Mouse (Mus musculus) heart, adult 2 months (tissue): ENCODE data around the gene Cggbp1.

ENCODE experiments used
- CTCF ChIP-seq: fragments of 200-600 bp; IDR thresholded peaks from 2 replicates; pipeline ENCODE4 v1.8.1; 2022; ENCODE audit warnings: antibody characterized with exemption, mild to moderate bottlenecking, moderate library complexity
- EP300 ChIP-seq: fragments of 200-500 bp; IDR thresholded peaks from 2 replicates; pipeline ENCODE4 v1.6.1; 2011; ENCODE audit warnings: low read depth, low read length, control low read depth; ENCODE audit not compliant: insufficient read depth
- POLR2A ChIP-seq: fragments of 200-500 bp; IDR thresholded peaks from 2 replicates; pipeline ENCODE4 v1.6.1; 2011; ENCODE audit warnings: mild to moderate bottlenecking, low read depth, low read length, control low read depth; ENCODE audit not compliant: insufficient read depth

- no peak for TF ChIP-seq CTCF
- TF ChIP-seq POLR2A = no peak
- TF ChIP-seq EP300 = no peak
These were observed 25.5 kb downstream of the Cggbp1 start for GRCm38 (mm10) chr16:64877314-64877713.
